12 mouse cellular contexts compared by ENCODE assay signal in the genomic region with DNA sequence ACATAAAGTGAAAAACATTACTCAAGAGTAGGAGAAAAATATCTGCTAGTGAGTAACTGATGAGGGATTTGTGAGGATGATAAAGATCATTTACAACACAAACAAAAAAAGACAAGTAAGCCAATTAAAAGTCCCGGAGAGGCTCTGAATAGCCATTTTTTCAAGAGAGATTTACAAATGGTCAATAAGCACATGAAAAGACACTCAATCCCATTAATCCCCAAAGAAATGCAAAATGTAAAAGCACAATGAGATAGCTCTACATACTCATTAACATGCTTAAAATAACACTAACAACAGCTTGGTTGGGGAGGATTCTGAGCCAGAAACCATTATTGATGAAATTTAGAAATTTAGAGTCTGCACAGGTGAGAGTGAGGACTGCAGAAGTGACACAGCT.
"Had no signal": no experiment of that assay in that cellular context is flagged by ENCODE, and none has a peak within 500 bp of the region (broad histone marks: within the 10 kb centered on the region; RNA-seq: fewer than 3 reads in every experiment).

No protein-coding gene starts in this region.

- H3K4me2 ChIP-seq: liver, embryonic 11.5 days; liver, embryonic 15.5 days; midbrain, embryonic 13.5 days had no signal

- H3K27ac ChIP-seq: left cerebral cortex, adult 2 months; limb, embryonic 10.5 days; liver, embryonic 15.5 days; midbrain, embryonic 13.5 days had no signal

- H3K9me3 ChIP-seq: limb, embryonic 10.5 days; liver, embryonic 15.5 days; midbrain, embryonic 13.5 days had no signal

- H3K9ac ChIP-seq: liver, embryonic 15.5 days; midbrain, embryonic 13.5 days had no signal

- H3K27me3 ChIP-seq: liver, embryonic 15.5 days; midbrain, embryonic 13.5 days had no signal

- DNase-seq: kidney, postnatal 25 days; lung, adult 2 months; lung, postnatal 36 days; right cerebral cortex, adult 18-20 months; right cerebral cortex, postnatal 25 days; thymus, postnatal 4 days had no signal

- H3K4me1 ChIP-seq: limb, embryonic 10.5 days; liver, embryonic 15.5 days had no signal

- H3K4me3 ChIP-seq: left cerebral cortex, adult 2 months; limb, embryonic 10.5 days; liver, embryonic 15.5 days; midbrain, embryonic 13.5 days had no signal

- ATAC-seq: lung, postnatal 0 days; midbrain, embryonic 13.5 days had no signal

- H3K36me3 ChIP-seq: limb, embryonic 10.5 days; liver, embryonic 15.5 days; midbrain, embryonic 13.5 days had no signal
